Mouse (Mus musculus) kidney, adult 2 months (tissue): Measurements from ENCODE around the gene Hoxb5.

ENCODE experiments used
- CTCF ChIP-seq: fragments of 200-500 bp; conservative IDR thresholded peaks from 2 replicates; pipeline ENCODE4 v1.5.1; 2011; ENCODE audit warnings: low read depth, mild to moderate bottlenecking, control low read depth, low read length, moderate library complexity, mixed read lengths; ENCODE audit not compliant: insufficient read depth, insufficient read length
- POLR2A ChIP-seq: fragments of 200-500 bp; IDR thresholded peaks from one replicate; pipeline ENCODE4 v1.6.1; 2011; ENCODE audit warnings: low read depth, low read length, control low read depth

- TF ChIP-seq CTCF (no peak), POLR2A (no peak)
Measured at GRCm38 (mm10) chr11:96320688-96321087, 17.6 kb downstream of the Hoxb5 start.
